Comparison of ENCODE assay signal across 8 mouse cellular contexts in genomic region chr17:27565163-27565941, GRCm38 (mm10). TPM values are rescaled to one million over a fixed set of nuclear protein-coding genes. Genes with fewer than 3 reads are reported as not detected.
DNase-seq lines count a peak whose midpoint lies in the region; ATAC-seq lines count a peak whose summit lies in the region.

Gene AI413582, minus strand, starts transcription at chr17:27565756.

- peak within 1 kb of the TSS; percentile 83 for H3K9ac ChIP-seq in hindbrain, embryonic 13.5 days

- peak within 1 kb of the TSS; percentile 76 for H3K27ac ChIP-seq in hindbrain, embryonic 13.5 days

- no peaks in the 10 kb centered on the region for H3K9me3 ChIP-seq in hindbrain, embryonic 13.5 days

- H3K4me1 ChIP-seq in hindbrain, embryonic 13.5 days (replicated peaks): peaks cover 41% of the 10 kb centered on the region

- no peaks in the 10 kb centered on the region for H3K27me3 ChIP-seq in hindbrain, embryonic 13.5 days

- DNase-seq in R1 (ENCODE audit: low read depth, low spot score): peak; percentile 94
- DNase-seq in cerebellum, postnatal 14 days: peak; percentile 99 to 100
- DNase-seq in frontal cortex, postnatal 25 days (ENCODE audit: low spot score in 2 of 2): peak; percentile 93 to 95
- peak; percentile 96 to 99 for DNase-seq in layer of hippocampus, postnatal 25 days (ENCODE audit: extremely low spot score in 1 of 2, low spot score in 1 of 2)
- DNase-seq in lung, postnatal 14 days: peak; percentile 97
- DNase-seq in ovary, postnatal 36 days (ENCODE audit: low spot score): peak; percentile 98
- DNase-seq in thymus, postnatal 14 days: peak; percentile 97

- ATAC-seq in hindbrain, embryonic 13.5 days (ENCODE audit: low FRiP score): peak; percentile 96

- peak within 1 kb of the TSS; percentile 61 for H3K4me3 ChIP-seq in hindbrain, embryonic 13.5 days

- WGBS in hindbrain, embryonic 13.5 days: under 1% methylated on average over 58 of the region's 58 CpGs

- peak within 1 kb of the TSS; percentile 91 for H3K4me2 ChIP-seq in hindbrain, embryonic 13.5 days

- peaks cover 16% of the 10 kb centered on the region for H3K36me3 ChIP-seq in hindbrain, embryonic 13.5 days

RNA-seq across cellular contexts. Expression of gene AI413582, which starts in this region (rescaled TPM):
- 43.5 and 44.8 TPM in 2 replicates for polyA plus RNA-seq in hindbrain, embryonic 13.5 days (2015; fragmentation: Nextera tagmentation; extraction: Ambion mirVana)
- total RNA-seq in layer of hippocampus, postnatal 25 days (2021): 10 to 100 TPM; 65.6 to 69.5 TPM

Comparison
In these comparisons a context has a peak if more than half of its experiments do, and no peak if none do; other contexts are left out.
1. Peak in every context shown above with its lines: DNase-seq, ATAC-seq, H3K4me3 ChIP-seq and H3K27ac ChIP-seq.